Mouse (Mus musculus) CH12.LX (cell line): ENCODE results near the gene Rnf43. TPM values are rescaled to one million over a fixed set of nuclear protein-coding genes. Genes with fewer than 3 reads are reported as not detected.
A peak's percentile ranks its signal among the peaks of the same experiment; 100 is the strongest.

Experiments used
- DNase-seq: peaks from one replicate; pipeline ENCODE4 v3.0.0-alpha.2; 2013; ENCODE audit errors: extremely low read depth
- H3K27ac ChIP-seq: 2 replicates; pipeline ENCODE4 v1.5.1; 2012; ENCODE audit warnings: low read depth, mild to moderate bottlenecking, control low read depth, moderate library complexity; ENCODE audit not compliant: insufficient read depth
- H3K27me3 ChIP-seq: replicated peaks from 2 replicates; pipeline ENCODE3; 2012; ENCODE audit warnings: inconsistent platforms
- H3K36me3 ChIP-seq, 2 experiments: replicated peaks in 1 of 2; 2 replicates each; pipeline versions ENCODE3 to v1.6.1; 2012; ENCODE audit warnings: inconsistent platforms in 1 of 2, low read length in 1 of 2, mild to moderate bottlenecking in 1 of 2, mixed read lengths in 1 of 2, moderate library complexity in 1 of 2; ENCODE audit not compliant: control insufficient read depth in 1 of 2, insufficient read depth in 1 of 2
- H3K4me1 ChIP-seq, 2 experiments: 2 replicates each; pipeline ENCODE4 v1.6.1; 2012; ENCODE audit warnings: inconsistent platforms in 1 of 2, moderate library complexity in 1 of 2; ENCODE audit not compliant: insufficient read depth in 2 of 2, control insufficient read depth in 1 of 2
- H3K4me2 ChIP-seq: 2 replicates; pipeline ENCODE4 v1.6.1; 2012; ENCODE audit warnings: low read depth, mild to moderate bottlenecking, control low read depth; ENCODE audit not compliant: poor library complexity, insufficient read depth, severe bottlenecking
- H3K4me3 ChIP-seq, 3 experiments: fragments of 150-350 bp in 1 of 3; sonication (generic) in 1 of 3; replicated peaks in 1 of 3; 2 replicates each; pipeline versions ENCODE3 to v1.5.1; 2011 to 2012; ENCODE audit warnings: low read depth in 2 of 3, low read length in 2 of 3, mild to moderate bottlenecking in 2 of 3, moderate library complexity in 2 of 3, control low read depth in 1 of 3, improper control_type of control experiment in 1 of 3, inconsistent platforms in 1 of 3, mixed read lengths in 1 of 3; ENCODE audit not compliant: poor library complexity in 1 of 3
- H3K79me2 ChIP-seq: replicated peaks from 2 replicates; pipeline ENCODE4 v1.6.1; 2012; ENCODE audit warnings: mild to moderate bottlenecking, moderate library complexity; ENCODE audit not compliant: control insufficient read depth, poor library complexity, insufficient read depth, severe bottlenecking; ENCODE audit errors: extremely low read depth
- H3K9ac ChIP-seq: 2 replicates; pipeline ENCODE4 v1.6.1; 2012; ENCODE audit warnings: low read depth, mild to moderate bottlenecking, control low read depth, moderate library complexity; ENCODE audit not compliant: insufficient read depth
- H3K9me3 ChIP-seq: replicated peaks from 2 replicates; pipeline ENCODE3; 2012; ENCODE audit warnings: low read length, inconsistent platforms, mixed read lengths
- ETS1 ChIP-seq: conservative IDR thresholded peaks from 2 replicates; pipeline ENCODE4 v1.6.1; 2012; ENCODE audit warnings: low read depth, mild to moderate bottlenecking, inconsistent platforms, low read length, improper control_type of control experiment, moderate library complexity
- JUN ChIP-seq: IDR thresholded peaks from 2 replicates; pipeline ENCODE4 v1.6.1; 2011; ENCODE audit warnings: low read depth, mild to moderate bottlenecking, low read length, improper control_type of control experiment, moderate library complexity; ENCODE audit not compliant: insufficient read depth
- JUND ChIP-seq: conservative IDR thresholded peaks from 2 replicates; pipeline ENCODE4 v1.6.1; 2011; ENCODE audit warnings: low read depth, low read length, improper control_type of control experiment
- KAT2A ChIP-seq: IDR thresholded peaks from 2 replicates; pipeline ENCODE4 v1.6.1; 2012; ENCODE audit warnings: low read length, improper control_type of control experiment, inconsistent platforms; ENCODE audit not compliant: insufficient replicate concordance
- MYC ChIP-seq: IDR thresholded peaks from 2 replicates; pipeline ENCODE4 v1.6.1; 2011; ENCODE audit warnings: low read depth, mild to moderate bottlenecking, improper control_type of control experiment, low read length
- NELFE ChIP-seq: IDR thresholded peaks from 2 replicates; pipeline ENCODE4 v1.6.1; 2011; ENCODE audit warnings: low read depth, low read length, improper control_type of control experiment
- NRF1 ChIP-seq: IDR thresholded peaks from 2 replicates; pipeline ENCODE4 v1.6.1; 2014; ENCODE audit warnings: low read depth, mild to moderate bottlenecking, inconsistent platforms, low read length, improper control_type of control experiment, moderate library complexity
- POLR2A ChIP-seq: IDR thresholded peaks from 2 replicates; pipeline ENCODE4 v1.6.1; 2011; ENCODE audit warnings: low read depth, mild to moderate bottlenecking, improper control_type of control experiment, low read length
- TBP ChIP-seq: conservative IDR thresholded peaks from 2 replicates; pipeline ENCODE4 v1.6.1; 2011; ENCODE audit warnings: low read depth, low read length, improper control_type of control experiment
- dilution Hi-C: fragments of 300-500 bp; cut with MboI; formaldehyde crosslinking; loops from 2 replicates; pipeline ENCODE4 v1.14.3; 2020; ENCODE audit warnings: low sequenced_read_pairs; ENCODE audit not compliant: extremely low pct_unique_long_range_greater_than_20kb, extremely low pct_ligation_motif_present
- in situ Hi-C: fragments of 300-500 bp; cut with MboI; formaldehyde crosslinking; loops from 3 replicates; pipeline ENCODE4 v1.14.3; 2019; ENCODE audit warnings: low sequenced_read_pairs, low pct_ligation_motif_present, low pct_unique_long_range_greater_than_20kb, mixed read lengths
- polyA plus RNA-seq: library from polyadenylated mRNA; unstranded; fragments of >175 nt; gene quantifications from 2 replicates; pipeline ENCODE4 v1.2.1, GENCODE M21; 2012; ENCODE audit warnings: low read depth; ENCODE audit not compliant: insufficient read length
- total RNA-seq, 2 experiments: library from RNA; depleted of rRNA; stranded (reverse); fragments of 300-350 nt in 1 of 2; fragments of >200 nt in 1 of 2; gene quantifications; 2 replicates each; pipeline ENCODE4 v1.2.3; 2012 to 2014

Gene Rnf43
- total and polyA plus RNA-seq, 3 experiments, result 12.2 to 27.7 (median 26.3) TPM

GRCm38 (mm10) chr11:87751031-87751430 is 88.5 kb downstream of the Rnf43 start:
- peaks cover 35 to 73% of the 10 kb centered on the region in 2 experiments for H3K4me1 ChIP-seq

GRCm38 (mm10) chr11:87751491-87751966 is 89.0 kb downstream of the Rnf43 start:
- peak; percentile 90 for DNase-seq
- Histone ChIP-seq H3K9ac (peak overlapping the region; percentile 86), H3K4me1 (peaks cover 31 to 68% of the 10 kb centered on the region in 2 experiments), H3K27me3 (no peaks in the 10 kb centered on the region), H3K4me2 (peak overlapping the region; percentile 86), H3K36me3 (peaks cover 4 to 6% of the 10 kb centered on the region in 2 experiments), H3K9me3 (no peaks in the 10 kb centered on the region), H3K79me2 (peaks cover 26% of the 10 kb centered on the region), H3K27ac (peak overlapping the region; percentile 98), H3K4me3 (peak overlapping the region; percentile 42 to 58 (median 54))
- dilution Hi-C loops, result no loop called here
- in situ Hi-C loops, result loop anchor here (5.0 kb wide), 1 partner anchor 89 kb away; the partner anchor contains the start of gene Rnf43
- TF ChIP-seq TBP (peak; percentile 93), JUND (no peak), POLR2A (peak; percentile 65)

More at GRCm38 (mm10) chr11:87751031-87751430, 88.5 kb downstream of the Rnf43 start:
- Histone ChIP-seq H3K36me3 (peaks cover under 1% of the 10 kb centered on the region in 2 experiments), H3K79me2 (peaks cover 21% of the 10 kb centered on the region), H3K4me2 (peak overlapping the region; percentile 86), H3K4me3 (peak overlapping the region; percentile 42 to 58 (median 54)), H3K27me3 (no peaks in the 10 kb centered on the region), H3K9me3 (no peaks in the 10 kb centered on the region), H3K27ac (peak overlapping the region; percentile 98), H3K9ac (peak overlapping the region; percentile 86)
- in situ Hi-C loops (loop anchor here (5.0 kb wide), 1 partner anchor 89 kb away; the partner anchor contains the start of gene Rnf43), dilution Hi-C loops (no loop called here)
- DNase-seq, result peak; percentile 69
- TF ChIP-seq MYC, result no peak
- no peak for TF ChIP-seq JUND
- TF ChIP-seq NELFE, result no peak
- TF ChIP-seq KAT2A, result no peak
- TF ChIP-seq ETS1, result no peak
- TF ChIP-seq TBP, result peak; percentile 75

- DNase-seq, result peak; percentile 57
- Histone ChIP-seq H3K79me2 (peaks cover 32% of the 10 kb centered on the region), H3K9ac (peak overlapping the region; percentile 86), H3K9me3 (no peaks in the 10 kb centered on the region), H3K4me2 (peak overlapping the region; percentile 86), H3K27me3 (no peaks in the 10 kb centered on the region)
- dilution Hi-C loops, result no loop called here
- in situ Hi-C loops, result loop anchor here (5.0 kb wide), 1 partner anchor 90 kb away; the partner anchor contains the start of gene Rnf43
- TF ChIP-seq JUN, result no peak
- peak; percentile 46 for TF ChIP-seq POLR2A
- peak; percentile 74 for TF ChIP-seq TBP
- no peak for TF ChIP-seq NRF1
- TF ChIP-seq, all 38 proteins: peak for 2
- Histone ChIP-seq H3K27ac (peak overlapping the region; percentile 98), H3K4me3 (peak overlapping the region; percentile 20 to 54 (median 42)), H3K36me3 (peaks cover 12 to 14% of the 10 kb centered on the region in 2 experiments), H3K4me1 (peaks cover 24 to 61% of the 10 kb centered on the region in 2 experiments)
Observed at GRCm38 (mm10) chr11:87752307-87752706, 89.8 kb downstream of the Rnf43 start.
